Mouse (Mus musculus): ENCODE measurements around the gene Cabp1.

DNA sequence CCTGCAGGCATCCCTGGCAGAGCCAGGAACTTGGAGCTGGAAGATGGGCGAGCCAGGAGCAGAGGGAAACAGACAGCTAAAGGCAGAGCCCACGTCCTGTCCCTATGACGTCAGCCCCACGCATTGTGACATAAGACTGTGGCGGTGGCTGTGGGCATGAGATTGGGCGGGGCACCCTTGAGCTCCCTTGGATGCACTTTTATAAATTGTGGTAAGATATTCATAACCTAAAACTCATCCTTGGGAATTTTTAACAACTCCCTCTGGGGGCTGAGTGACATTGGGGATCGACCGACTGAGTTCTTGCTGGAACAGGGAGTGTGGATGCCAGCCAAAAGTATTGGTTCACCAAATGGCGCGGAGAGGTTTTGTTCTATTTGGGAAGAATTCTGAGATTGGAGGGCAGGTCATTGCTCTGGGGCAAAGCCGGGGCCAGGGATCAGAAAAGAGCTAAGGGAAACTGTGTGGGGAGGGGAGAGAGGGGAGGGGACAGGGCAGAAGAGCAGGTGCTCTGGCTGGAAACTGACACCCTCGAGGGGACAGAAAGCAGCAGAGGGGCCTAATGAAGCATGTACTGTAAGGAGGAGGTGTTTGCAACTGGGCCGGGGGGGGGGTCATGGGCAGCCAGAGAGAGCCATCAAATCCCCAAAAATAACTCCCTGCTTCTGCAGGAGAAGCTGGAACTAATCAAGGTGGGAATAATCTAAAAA is 26.9 kb upstream of the Cabp1 start:
- TF ChIP-seq CTCF (IDR thresholded peaks at IDR 0.05; ENCODE audit: borderline replicate concordance, insufficient read depth, low read length) (no peak), POLR2A (IDR thresholded peaks at IDR 0.05; ENCODE audit: low read depth, low read length) (no peak)

Measured in embryonic fibroblast, embryonic 13.5 days (primary cell).